Mouse (Mus musculus) testis, adult 2 months (tissue): ENCODE data around the gene Agrp.

Experiments
- CTCF ChIP-seq: fragments of 200-500 bp; IDR thresholded peaks from 2 replicates; pipeline ENCODE4 v1.5.1; 2012; ENCODE audit warnings: low read depth, mild to moderate bottlenecking, inconsistent platforms, low read length, moderate library complexity; ENCODE audit not compliant: control insufficient read depth, insufficient read depth, insufficient replicate concordance
- POLR2A ChIP-seq: fragments of 200-500 bp; IDR thresholded peaks from 2 replicates; pipeline ENCODE4 v1.6.1; 2012; ENCODE audit warnings: low read depth, mild to moderate bottlenecking, inconsistent platforms, low read length, moderate library complexity; ENCODE audit not compliant: control insufficient read depth

- TF ChIP-seq POLR2A, result no peak
- TF ChIP-seq CTCF, result no peak
These were observed 73.3 kb downstream of the Agrp start for GRCm38 (mm10) chr8:105563871-105564270.
